Mouse (Mus musculus) MEL (cell line): Measurements from ENCODE around the gene Tmem104. TPM values are rescaled to one million over a fixed set of nuclear protein-coding genes. Genes with fewer than 3 reads are reported as not detected.

ENCODE experiments used
- DNase-seq: peaks from one replicate; pipeline ENCODE4 v3.0.0; 2011; ENCODE audit warnings: low read depth, low spot score
- H3K27ac ChIP-seq: 2 replicates; pipeline ENCODE4 v1.5.1; 2012; ENCODE audit warnings: low read depth, mild to moderate bottlenecking, control low read depth, low read length, moderate library complexity; ENCODE audit not compliant: control insufficient read depth
- H3K27me3 ChIP-seq, 2 experiments: fragments of 150-350 bp in 1 of 2; sonication (generic) in 1 of 2; 2 replicates each; pipeline ENCODE4 v1.6.1; 2012; ENCODE audit warnings: low read length in 2 of 2, mild to moderate bottlenecking in 2 of 2, improper control_type of control experiment in 1 of 2, moderate library complexity in 1 of 2; ENCODE audit not compliant: insufficient read depth in 2 of 2, control insufficient read depth in 1 of 2
- H3K36me3 ChIP-seq, 2 experiments: 2 replicates each; pipeline ENCODE4 v1.6.1; 2012 to 2014; ENCODE audit warnings: low read length in 2 of 2, improper control_type of control experiment in 1 of 2, inconsistent platforms in 1 of 2, mild to moderate bottlenecking in 1 of 2; ENCODE audit not compliant: insufficient read depth in 2 of 2, control insufficient read depth in 1 of 2
- H3K4me1 ChIP-seq, 2 experiments: fragments of 150-350 bp in 1 of 2; sonication (generic) in 1 of 2; 2 replicates each; pipeline ENCODE4 v1.6.1; 2012; ENCODE audit warnings: low read length in 2 of 2, improper control_type of control experiment in 1 of 2, mild to moderate bottlenecking in 1 of 2; ENCODE audit not compliant: insufficient read depth in 2 of 2, control insufficient read depth in 1 of 2
- H3K4me3 ChIP-seq, 2 experiments: fragments of 150-350 bp in 1 of 2; sonication (generic) in 1 of 2; 2 replicates each; pipeline ENCODE4 v1.5.1; 2012; ENCODE audit warnings: low read depth in 2 of 2, low read length in 2 of 2, mild to moderate bottlenecking in 2 of 2, moderate library complexity in 2 of 2, control low read depth in 1 of 2, improper control_type of control experiment in 1 of 2; ENCODE audit not compliant: control insufficient read depth in 1 of 2, insufficient read depth in 1 of 2
- H3K79me2 ChIP-seq: 2 replicates; pipeline ENCODE4 v1.6.1; 2012; ENCODE audit warnings: mild to moderate bottlenecking, low read length, moderate library complexity; ENCODE audit not compliant: control insufficient read depth, poor library complexity, insufficient read depth
- H3K9ac ChIP-seq: 2 replicates; pipeline ENCODE4 v1.6.1; 2012; ENCODE audit warnings: low read depth, mild to moderate bottlenecking, control low read depth, low read length, moderate library complexity; ENCODE audit not compliant: control insufficient read depth, poor library complexity, severe bottlenecking
- H3K9me3 ChIP-seq: fragments of 150-350 bp; sonication (generic); replicated peaks from 2 replicates; pipeline ENCODE4 v1.6.1; 2012; ENCODE audit warnings: mild to moderate bottlenecking, low read length, improper control_type of control experiment, moderate library complexity; ENCODE audit not compliant: insufficient read depth
- HCFC1 ChIP-seq: IDR thresholded peaks from 2 replicates; pipeline ENCODE4 v1.6.1; 2012; ENCODE audit warnings: low read depth, mild to moderate bottlenecking, inconsistent platforms, low read length, improper control_type of control experiment, moderate library complexity
- MAX ChIP-seq: IDR thresholded peaks from 2 replicates; pipeline ENCODE4 v1.6.1; 2011; ENCODE audit warnings: low read length, improper control_type of control experiment
- MXI1 ChIP-seq: IDR thresholded peaks from 2 replicates; pipeline ENCODE4 v1.6.1; 2011; ENCODE audit warnings: mild to moderate bottlenecking, low read depth, low read length, improper control_type of control experiment
- polyA plus RNA-seq, 2 experiments: library from polyadenylated mRNA; stranded (reverse) in 1 of 2; unstranded in 1 of 2; fragments of >175 nt in 1 of 2; fragments of >200 nt in 1 of 2; gene quantifications; 2 replicates each; pipeline versions ENCODE4 v1.2.1 to v1.2.4; 2012; ENCODE audit warnings: low replicate concordance in 2 of 2, low read depth in 1 of 2; ENCODE audit not compliant: insufficient read length in 2 of 2, insufficient read depth in 1 of 2, missing spikeins in 1 of 2
- total RNA-seq: library from RNA; depleted of rRNA; stranded (reverse); fragments of 300-350 nt; gene quantifications from 2 replicates; pipeline ENCODE4 v1.2.3, GENCODE M21; 2012; rRNA removed

The Tmem104 gene
- total and polyA plus RNA-seq, 3 experiments, result 21.9 to 24.8 TPM; not detected in 1

DNA sequence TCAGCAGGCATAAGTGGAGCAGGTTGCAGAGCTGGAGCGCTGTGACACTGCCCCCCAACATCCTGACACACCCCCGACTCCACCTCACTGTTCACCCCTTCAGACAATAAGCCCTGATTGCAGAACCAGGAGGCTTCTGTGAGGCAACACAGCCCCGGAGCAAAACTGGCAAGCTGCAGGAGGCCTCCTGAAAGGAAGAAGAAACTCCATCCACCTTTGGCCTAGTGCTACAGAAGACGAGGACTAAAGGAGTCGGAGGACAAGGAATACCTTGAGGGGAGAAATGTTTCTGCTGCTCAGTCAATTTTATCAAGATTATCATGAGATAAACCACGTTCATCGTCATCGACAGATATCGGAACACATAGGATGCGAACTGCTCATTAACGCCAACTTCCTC is 108.7 kb downstream of the Tmem104 start:
- Histone ChIP-seq H3K4me3 (no peak overlapping the region), H3K9me3 (no peaks in the 10 kb centered on the region), H3K79me2 (no peaks in the 10 kb centered on the region), H3K4me1 (no peaks in the 10 kb centered on the region; a peak in 1 of 4 replicates), H3K36me3 (no peaks in the 10 kb centered on the region), H3K9ac (no peak overlapping the region), H3K27ac (no peak overlapping the region), H3K27me3 (no peaks in the 10 kb centered on the region)
- TF ChIP-seq MAX (no peak), MXI1 (no peak), HCFC1 (no peak)
- no peak for DNase-seq

Other genes starting within 250 kb of the Tmem104 start
- gene Cd300c, start 218.3 kb upstream of the Tmem104 start, total RNA-seq, result not detected in 2 replicates
- gene Cd300c, start 218.3 kb upstream of the Tmem104 start, polyA plus RNA-seq, result not detected
- gene Cd300ld, start 197.6 kb upstream of the Tmem104 start, total RNA-seq, result not detected in 2 replicates
- not detected for gene Cd300ld, start 197.6 kb upstream of the Tmem104 start, polyA plus RNA-seq
- not detected in 2 replicates for gene Cd300c2, start 185.6 kb upstream of the Tmem104 start, total RNA-seq
- not detected for gene Cd300c2, start 185.6 kb upstream of the Tmem104 start, polyA plus RNA-seq
- not detected in 2 replicates for gene Cd300ld2, start 171.3 kb upstream of the Tmem104 start, total RNA-seq
- not detected for gene Cd300ld2, start 171.3 kb upstream of the Tmem104 start, polyA plus RNA-seq
- gene Cd300ld4, start 160.5 kb upstream of the Tmem104 start, total RNA-seq, result not detected in 2 replicates
- gene Cd300ld4, start 160.5 kb upstream of the Tmem104 start, polyA plus RNA-seq, result not detected
- not detected in 2 replicates for gene Cd300ld5, start 149.7 kb upstream of the Tmem104 start, total RNA-seq
- not detected for gene Cd300ld5, start 149.7 kb upstream of the Tmem104 start, polyA plus RNA-seq
- gene Cd300ld3, start 139.1 kb upstream of the Tmem104 start, total RNA-seq, result not detected in 2 replicates
- not detected for gene Cd300ld3, start 139.1 kb upstream of the Tmem104 start, polyA plus RNA-seq
- gene Cd300e, start 125.3 kb upstream of the Tmem104 start, total RNA-seq, result not detected in 2 replicates
- not detected for gene Cd300e, start 125.3 kb upstream of the Tmem104 start, polyA plus RNA-seq
- 17.2 and 20.6 TPM in 2 replicates for gene Rab37, start 96.1 kb upstream of the Tmem104 start, total RNA-seq
- gene Rab37, start 96.1 kb upstream of the Tmem104 start, polyA plus RNA-seq, result 10 to 100 TPM in 1 of 2 experiments, not detected in 1; 14.6 TPM
- 0.12 and 0.26 TPM in 2 replicates for gene Cd300lf, start 53.5 kb upstream of the Tmem104 start, total RNA-seq
- gene Cd300lf, start 53.5 kb upstream of the Tmem104 start, polyA plus RNA-seq, result under 1 TPM in 1 of 2 experiments, not detected in 1; 0.46 TPM
- 124 and 127 TPM in 2 replicates for gene Slc9a3r1, start 24.1 kb upstream of the Tmem104 start, total RNA-seq
- gene Slc9a3r1, start 24.1 kb upstream of the Tmem104 start, polyA plus RNA-seq, result 100 to 1,000 TPM in 1 of 2 experiments, not detected in 1; 112 TPM
- gene Nat9, start 372 bp downstream of the Tmem104 start, total RNA-seq, result 80.2 and 92.4 TPM in 2 replicates
- 10 to 100 TPM in 1 of 2 experiments, not detected in 1; 46.1 TPM for gene Nat9, start 372 bp downstream of the Tmem104 start, polyA plus RNA-seq
- not detected in 2 replicates for gene Grin2c, start 79.8 kb downstream of the Tmem104 start, total RNA-seq
- not detected for gene Grin2c, start 79.8 kb downstream of the Tmem104 start, polyA plus RNA-seq
- 37.2 and 37.7 TPM in 2 replicates for gene Fdxr, start 89.6 kb downstream of the Tmem104 start, total RNA-seq
- gene Fdxr, start 89.6 kb downstream of the Tmem104 start, polyA plus RNA-seq, result 10 to 100 TPM in 1 of 2 experiments, not detected in 1; 32.7 TPM
- gene Fads6, start 110.2 kb downstream of the Tmem104 start, total RNA-seq, result 3.0 and 3.3 TPM in 2 replicates
- 1 to 10 TPM in 1 of 2 experiments, not detected in 1; 6.6 TPM for gene Fads6, start 110.2 kb downstream of the Tmem104 start, polyA plus RNA-seq
- gene Otop2, start 119.7 kb downstream of the Tmem104 start, total RNA-seq, result not detected in 2 replicates
- gene Otop2, start 119.7 kb downstream of the Tmem104 start, polyA plus RNA-seq, result not detected
- gene Ush1g, start 134.6 kb downstream of the Tmem104 start, total RNA-seq, result not detected in 2 replicates
- not detected for gene Ush1g, start 134.6 kb downstream of the Tmem104 start, polyA plus RNA-seq
- not detected in 2 replicates for gene Otop3, start 147.2 kb downstream of the Tmem104 start, total RNA-seq
- gene Otop3, start 147.2 kb downstream of the Tmem104 start, polyA plus RNA-seq, result not detected
- gene Hid1, start 180.3 kb downstream of the Tmem104 start, total RNA-seq, result 0.88 and 1.1 TPM in 2 replicates
- gene Hid1, start 180.3 kb downstream of the Tmem104 start, polyA plus RNA-seq, result 1 to 10 TPM in 1 of 2 experiments, not detected in 1; 3.0 TPM
- gene Cdr2l, start 194.4 kb downstream of the Tmem104 start, total RNA-seq, result 6.3 and 8.2 TPM in 2 replicates
- gene Cdr2l, start 194.4 kb downstream of the Tmem104 start, polyA plus RNA-seq, result 1 to 10 TPM in 1 of 2 experiments, not detected in 1; 5.2 TPM
- gene Mrpl58, start 216.3 kb downstream of the Tmem104 start, total RNA-seq, result 132 and 137 TPM in 2 replicates
- 100 to 1,000 TPM in 1 of 2 experiments, not detected in 1; 137 TPM for gene Mrpl58, start 216.3 kb downstream of the Tmem104 start, polyA plus RNA-seq
- 665 and 706 TPM in 2 replicates for gene Atp5h, start 232.5 kb downstream of the Tmem104 start, total RNA-seq
- gene Atp5h, start 232.5 kb downstream of the Tmem104 start, polyA plus RNA-seq, result 1,000 to 10,000 TPM in 1 of 2 experiments, 100 to 1,000 TPM in 1; 525 to 1,715 TPM
- 12.3 and 13.2 TPM in 2 replicates for gene Kctd2, start 232.6 kb downstream of the Tmem104 start, total RNA-seq
- 10 to 100 TPM in 1 of 2 experiments, not detected in 1; 20.6 TPM for gene Kctd2, start 232.6 kb downstream of the Tmem104 start, polyA plus RNA-seq